Mouse (Mus musculus): ENCODE results near the gene Qrfp.

Gene Qrfp

GRCm38 (mm10) chr2:31822524-31823371 is 12.4 kb upstream of the Qrfp start:
- no peak for DNase-seq (ENCODE audit: extremely low spot score, low read depth, low spot score)

- DNase-seq (ENCODE audit: extremely low spot score, low read depth, low spot score): peak; percentile 30
Observed at GRCm38 (mm10) chr2:31815367-31815766, 5.0 kb upstream of the Qrfp start.

GRCm38 (mm10) chr2:31814699-31815098 is 4.3 kb upstream of the Qrfp start:
- no peak for DNase-seq (ENCODE audit: extremely low spot score, low read depth, low spot score)

GRCm38 (mm10) chr2:31813641-31814040 is 3.3 kb upstream of the Qrfp start:
- DNase-seq (ENCODE audit: extremely low spot score, low read depth, low spot score): no peak

GRCm38 (mm10) chr2:31811086-31811958 is 942 bp upstream of the Qrfp start:
- no peak for DNase-seq (ENCODE audit: extremely low spot score, low read depth, low spot score)

- DNase-seq (ENCODE audit: extremely low spot score, low read depth, low spot score): no peak
Observed at GRCm38 (mm10) chr2:31809358-31809740, 1.0 kb downstream of the Qrfp start.

GRCm38 (mm10) chr2:31808410-31809357 is 1.7 kb downstream of the Qrfp start:
- DNase-seq (ENCODE audit: extremely low spot score, low read depth, low spot score): no peak

GRCm38 (mm10) chr2:31806639-31807382 is 3.6 kb downstream of the Qrfp start:
- no peak for DNase-seq (ENCODE audit: extremely low spot score, low read depth, low spot score)

GRCm38 (mm10) chr2:31803480-31803879 is 6.9 kb downstream of the Qrfp start:
- no peak for DNase-seq (ENCODE audit: extremely low spot score, low read depth, low spot score)

- DNase-seq (ENCODE audit: extremely low spot score, low read depth, low spot score): no peak
Observed at GRCm38 (mm10) chr2:31802811-31803210, 7.6 kb downstream of the Qrfp start.

- no peak for DNase-seq (ENCODE audit: extremely low spot score, low read depth, low spot score)
Observed at GRCm38 (mm10) chr2:31801416-31801815, 9.0 kb downstream of the Qrfp start.

- no peak for DNase-seq (ENCODE audit: extremely low spot score, low read depth, low spot score)
Observed at GRCm38 (mm10) chr2:31796943-31797342, 13.4 kb downstream of the Qrfp start.

- DNase-seq (ENCODE audit: extremely low spot score, low read depth, low spot score): no peak
Observed at GRCm38 (mm10) chr2:31792611-31793010, 17.8 kb downstream of the Qrfp start.

- no peak for DNase-seq (ENCODE audit: extremely low spot score, low read depth, low spot score)
Observed at GRCm38 (mm10) chr2:31791260-31791659, 19.1 kb downstream of the Qrfp start.

- DNase-seq (ENCODE audit: extremely low spot score, low read depth, low spot score): no peak
Observed at GRCm38 (mm10) chr2:31790728-31791251, 19.6 kb downstream of the Qrfp start.

- no peak for DNase-seq (ENCODE audit: extremely low spot score, low read depth, low spot score)
Observed at GRCm38 (mm10) chr2:31789215-31789614, 21.2 kb downstream of the Qrfp start.

- no peak for DNase-seq (ENCODE audit: extremely low spot score, low read depth, low spot score)
Observed at GRCm38 (mm10) chr2:31788227-31788626, 22.2 kb downstream of the Qrfp start.

- peak; percentile 31 for DNase-seq (ENCODE audit: extremely low spot score, low read depth, low spot score)
Observed at GRCm38 (mm10) chr2:31787029-31787428, 23.4 kb downstream of the Qrfp start.

GRCm38 (mm10) chr2:31785074-31785473 is 25.3 kb downstream of the Qrfp start:
- DNase-seq (ENCODE audit: extremely low spot score, low read depth, low spot score): peak; percentile 54
